Comparison of ENCODE assay signal across 8 mouse cellular contexts in genomic region chr7:62420566-62420965, GRCm38 (mm10). TPM values are rescaled to one million over a fixed set of nuclear protein-coding genes. Genes with fewer than 3 reads are reported as not detected.
A peak's percentile ranks its signal among the peaks of the same experiment; 100 is the strongest.
DNase-seq lines count a peak whose midpoint lies in the region; ATAC-seq lines count a peak whose summit lies in the region.
"Had no signal": no experiment of that assay in that cellular context is flagged by ENCODE, and none has a peak within 500 bp of the region (broad histone marks: within the 10 kb centered on the region; RNA-seq: fewer than 3 reads in every experiment).

No protein-coding gene starts in this region.

- no peaks in the 10 kb centered on the region for H3K36me3 ChIP-seq in forebrain, embryonic 15.5 days
- H3K36me3 ChIP-seq in midbrain, embryonic 12.5 days, result no peaks in the 10 kb centered on the region

- H3K4me3 ChIP-seq in forebrain, embryonic 15.5 days, result peak overlapping the region; percentile 72
- H3K4me3 ChIP-seq in midbrain, embryonic 12.5 days, result peak overlapping the region; percentile 72

- no peaks in the 10 kb centered on the region for H3K27me3 ChIP-seq in forebrain, embryonic 15.5 days
- no peaks in the 10 kb centered on the region for H3K27me3 ChIP-seq in midbrain, embryonic 12.5 days

- H3K27ac ChIP-seq in forebrain, embryonic 15.5 days (replicated peaks), result peak overlapping the region; percentile 95
- peak overlapping the region; percentile 96 for H3K27ac ChIP-seq in midbrain, embryonic 12.5 days (replicated peaks)

- ATAC-seq in forebrain, embryonic 15.5 days (replicated peaks), result peak; percentile 24; the same call in 1 of the 2 replicates
- peak; percentile 49 for ATAC-seq in midbrain, embryonic 12.5 days (ENCODE audit: low FRiP score, low read depth)
- no peak for ATAC-seq in granulocyte monocyte progenitor cell, adult 5-6 weeks (replicated peaks; ENCODE audit: poor library complexity, severe bottlenecking)

- 31% methylated on average over 6 of the region's 6 CpGs for WGBS in forebrain, embryonic 15.5 days
- 44% methylated on average over 6 of the region's 6 CpGs for WGBS in midbrain, embryonic 12.5 days

- peak overlapping the region; percentile 41 for H3K9ac ChIP-seq in forebrain, embryonic 15.5 days (replicated peaks)
- H3K9ac ChIP-seq in midbrain, embryonic 12.5 days (replicated peaks), result peak overlapping the region; percentile 37; the same call in 1 of the 2 replicates

- peak overlapping the region; percentile 33 for H3K4me2 ChIP-seq in forebrain, embryonic 15.5 days (replicated peaks)
- peak overlapping the region; percentile 45 for H3K4me2 ChIP-seq in midbrain, embryonic 12.5 days (replicated peaks)

- peaks cover 19% of the 10 kb centered on the region for H3K4me1 ChIP-seq in forebrain, embryonic 15.5 days
- no peaks in the 10 kb centered on the region for H3K4me1 ChIP-seq in midbrain, embryonic 12.5 days

- no peaks in the 10 kb centered on the region for H3K9me3 ChIP-seq in forebrain, embryonic 15.5 days
- peaks cover 16% of the 10 kb centered on the region; the same call in 1 of the 2 replicates for H3K9me3 ChIP-seq in midbrain, embryonic 12.5 days

- DNase-seq in 3T3-L1 (ENCODE audit: low read depth, low spot score) (peak; percentile 14), ES-CJ7 (ENCODE audit: low read depth, low spot score) (peak; percentile 12)
- DNase-seq in spleen, adult 18-20 months, result no peak
- no peak for DNase-seq in urinary bladder, adult 2 months (ENCODE audit: low spot score)

RNA-seq across cellular contexts. Expression of gene Mkrn3, which starts 0.6 kb away (rescaled TPM):
- polyA plus RNA-seq in forebrain, embryonic 15.5 days (2015; fragmentation: Nextera tagmentation; extraction: Ambion mirVana), result 23.2 and 23.8 TPM in 2 replicates
- polyA plus RNA-seq in midbrain, embryonic 12.5 days (2016; fragmentation: Nextera tagmentation; extraction: Ambion mirVana), result 25.2 and 26.4 TPM in 2 replicates
- 2.7 and 3.3 TPM in 2 replicates for polyA plus RNA-seq in urinary bladder, adult 2 months (2012; rRNA removed)
- total RNA-seq in granulocyte monocyte progenitor cell, adult 5-6 weeks (2014; fragmentation: Nextera tagmentation), result 0.19 and 2.4 TPM in 2 replicates
- 0.26 TPM in 1 of 2 replicates, not detected in the other for total RNA-seq in granulocyte monocyte progenitor cell, adult 5-6 weeks (2017)

RNA-seq across cellular contexts. Expression of gene Peg12, which starts 43.7 kb away (rescaled TPM):
- polyA plus RNA-seq in forebrain, embryonic 15.5 days (2015; fragmentation: Nextera tagmentation; extraction: Ambion mirVana), result 20.8 and 23.9 TPM in 2 replicates
- polyA plus RNA-seq in midbrain, embryonic 12.5 days (2016; fragmentation: Nextera tagmentation; extraction: Ambion mirVana), result 67.3 and 74.3 TPM in 2 replicates
- 1.2 and 1.6 TPM in 2 replicates for polyA plus RNA-seq in urinary bladder, adult 2 months (2012; rRNA removed)
- 0.51 TPM in 1 of 2 replicates, not detected in the other for total RNA-seq in granulocyte monocyte progenitor cell, adult 5-6 weeks (2014; fragmentation: Nextera tagmentation)
- total RNA-seq in granulocyte monocyte progenitor cell, adult 5-6 weeks (2017), result 2.5 and 2.8 TPM in 2 replicates

RNA-seq across cellular contexts. Expression of gene Magel2, which starts 43.8 kb away (rescaled TPM):
- polyA plus RNA-seq in forebrain, embryonic 15.5 days (2015; fragmentation: Nextera tagmentation; extraction: Ambion mirVana), result 8.7 and 11.9 TPM in 2 replicates
- polyA plus RNA-seq in midbrain, embryonic 12.5 days (2016; fragmentation: Nextera tagmentation; extraction: Ambion mirVana), result 14.6 and 20.2 TPM in 2 replicates
- polyA plus RNA-seq in urinary bladder, adult 2 months (2012; rRNA removed), result not detected in 2 replicates
- not detected in 2 replicates for total RNA-seq in granulocyte monocyte progenitor cell, adult 5-6 weeks (2014; fragmentation: Nextera tagmentation)
- total RNA-seq in granulocyte monocyte progenitor cell, adult 5-6 weeks (2017), result not detected in 2 replicates
- total RNA-seq: heart, postnatal 25 days had no signal

Comparison
In these comparisons a context has a peak if more than half of its experiments do, and no peak if none do; other contexts are left out.
1. DNase-seq: peak in 3T3-L1 (single experiment) and ES-CJ7 (single experiment); none in spleen, adult 18-20 months (0 of 2) and urinary bladder, adult 2 months (single experiment).